Mouse (Mus musculus) brain, embryonic 18.5 days (tissue): ENCODE data around the gene Spata31d1a.

Source experiments
- DNase-seq: peaks from one replicate; pipeline ENCODE4 v3.0.0-alpha.2; 2012; ENCODE audit warnings: low read depth, low spot score

Spata31d1a gene

DNA sequence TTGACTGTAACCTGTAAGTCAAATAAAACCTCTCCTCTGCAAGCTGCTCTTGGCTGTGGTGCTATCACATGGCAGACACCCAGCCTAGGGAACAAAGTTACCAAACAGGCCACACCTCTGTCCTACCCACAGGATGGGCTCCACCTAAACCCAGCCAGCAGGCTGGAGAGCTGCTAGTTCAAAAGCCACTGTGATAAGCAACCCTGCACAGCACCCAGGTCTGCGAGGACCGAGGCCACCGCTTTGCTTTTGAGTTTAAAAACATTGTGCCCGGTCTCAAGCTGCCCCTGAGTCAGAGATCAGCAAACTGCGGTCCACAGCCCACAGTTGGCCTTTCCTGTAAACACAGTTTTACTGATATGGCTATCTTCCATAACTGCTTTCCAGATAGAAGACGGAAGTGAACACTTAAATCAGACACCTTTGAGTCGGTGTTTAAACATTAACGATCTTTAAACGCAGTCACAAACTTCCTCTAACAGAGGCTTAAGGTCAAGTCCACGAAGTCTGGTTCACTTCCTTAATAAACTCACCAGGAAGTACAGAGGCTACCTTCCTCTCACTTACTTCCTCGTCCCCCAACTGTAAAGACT is 41.5 kb downstream of the Spata31d1a start:
- DNase-seq, result no peak

DNA sequence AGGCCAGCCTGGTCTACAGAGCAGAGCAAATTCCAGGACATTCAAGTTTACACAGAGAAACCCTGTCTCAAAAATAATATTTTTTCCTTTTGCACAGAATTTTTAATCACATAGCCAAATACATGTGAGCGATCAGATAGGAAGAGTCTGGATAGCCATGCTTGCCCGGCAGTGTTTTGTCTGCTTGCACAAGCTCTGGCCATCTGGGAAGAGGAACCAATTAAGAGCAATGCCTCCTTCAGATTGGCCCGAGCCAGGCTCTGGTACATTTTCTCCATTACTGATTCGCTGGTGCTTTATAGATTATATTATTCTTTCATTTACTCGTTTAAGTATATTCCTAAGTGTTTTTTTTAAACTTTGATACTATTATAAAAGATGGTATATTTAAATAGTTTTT is 42.4 kb downstream of the Spata31d1a start:
- no peak for DNase-seq

DNA sequence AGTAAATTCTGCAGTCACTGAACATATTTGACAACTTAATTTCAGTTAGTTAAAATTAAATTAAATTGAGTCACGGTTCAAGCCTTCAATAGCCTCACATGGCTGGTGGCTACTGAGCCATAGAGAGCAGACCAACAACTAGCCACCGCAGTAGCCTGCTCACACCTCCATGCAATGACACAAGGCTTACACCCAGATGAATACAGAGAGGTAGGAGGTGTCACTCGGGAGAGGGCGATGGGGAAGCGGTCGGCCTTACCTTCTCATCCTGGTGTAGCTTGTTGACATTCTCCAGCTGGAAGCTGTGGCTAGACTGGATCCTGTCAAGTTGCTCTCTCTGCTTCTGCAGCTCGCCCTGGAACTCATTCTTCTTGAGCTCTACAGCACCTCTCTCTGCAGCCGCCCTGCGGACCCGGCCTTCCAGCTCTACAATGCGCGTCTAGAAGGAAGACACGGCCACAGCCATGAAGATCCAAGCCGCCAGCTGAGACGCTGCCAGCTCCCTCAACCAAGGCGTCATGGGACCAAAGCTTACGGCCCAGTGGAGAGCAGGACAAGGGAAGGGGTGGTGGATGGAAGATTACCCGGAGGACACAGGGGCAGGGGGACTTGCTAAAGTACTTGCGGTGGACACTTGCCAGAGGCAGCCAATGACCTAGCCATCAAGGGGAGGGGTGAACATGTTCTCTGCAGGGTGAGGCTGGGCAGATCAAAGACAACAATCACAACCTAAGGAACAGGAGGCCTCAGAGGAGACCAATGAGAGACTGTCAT is 46.0 kb downstream of the Spata31d1a start:
- DNase-seq, result no peak

DNA sequence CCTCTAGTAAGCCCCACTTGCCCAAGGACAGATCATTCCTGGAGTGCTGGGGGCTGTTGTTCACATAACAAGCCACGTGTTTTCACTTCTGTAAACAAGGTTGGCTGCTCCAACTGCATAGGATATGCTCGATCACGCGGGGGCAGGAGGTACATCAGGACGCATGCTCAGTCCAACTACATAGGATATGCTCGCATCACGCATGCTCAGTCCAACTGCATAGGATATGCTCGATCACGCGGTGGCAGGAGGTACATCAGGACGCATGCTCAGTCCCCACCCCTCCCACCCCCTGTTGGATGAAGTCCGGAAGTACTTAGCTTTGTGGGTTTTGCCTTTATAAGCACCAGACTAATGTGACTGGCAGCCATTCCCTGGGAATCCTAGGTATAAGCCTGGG is 48.2 kb downstream of the Spata31d1a start:
- no peak for DNase-seq

DNA sequence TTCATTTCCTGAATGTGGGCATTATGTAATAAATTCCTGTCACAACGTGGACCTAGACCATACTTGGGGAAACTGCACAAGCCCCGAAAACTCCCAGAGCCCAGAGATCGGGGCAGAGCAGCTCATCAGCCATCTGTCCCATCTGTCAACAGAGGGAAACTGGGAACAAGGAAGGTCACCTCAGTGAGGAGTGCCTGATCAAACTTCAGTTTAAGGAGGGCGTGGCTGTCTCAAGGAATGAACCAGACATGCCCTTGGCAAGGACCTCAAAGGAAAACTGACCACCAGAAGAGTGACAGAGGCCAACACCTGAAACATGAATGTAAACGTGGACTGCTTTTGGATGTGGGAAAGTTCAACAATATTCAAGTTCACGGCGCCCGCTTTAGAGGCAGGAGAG is 48.7 kb downstream of the Spata31d1a start:
- DNase-seq, result no peak

DNA sequence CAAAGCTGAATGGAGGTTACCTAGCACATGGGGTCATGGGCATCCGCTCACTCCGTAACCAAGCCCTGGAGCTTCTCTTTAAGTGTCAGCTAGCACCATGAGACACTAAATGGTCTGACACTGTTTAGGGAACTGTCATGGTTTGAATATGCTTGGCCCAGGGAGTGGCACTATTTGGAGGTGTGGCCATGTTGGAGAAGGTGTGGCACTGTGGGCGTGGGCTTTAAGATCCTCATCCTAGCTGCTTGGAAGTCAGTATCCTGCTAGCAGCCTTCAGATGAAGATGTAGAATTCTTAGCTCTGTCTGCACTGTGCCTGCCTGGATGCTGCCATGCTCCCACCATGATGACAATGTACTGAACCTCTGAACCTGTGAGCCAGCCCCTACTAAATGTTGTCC is 49.8 kb downstream of the Spata31d1a start:
- DNase-seq, result no peak

DNA sequence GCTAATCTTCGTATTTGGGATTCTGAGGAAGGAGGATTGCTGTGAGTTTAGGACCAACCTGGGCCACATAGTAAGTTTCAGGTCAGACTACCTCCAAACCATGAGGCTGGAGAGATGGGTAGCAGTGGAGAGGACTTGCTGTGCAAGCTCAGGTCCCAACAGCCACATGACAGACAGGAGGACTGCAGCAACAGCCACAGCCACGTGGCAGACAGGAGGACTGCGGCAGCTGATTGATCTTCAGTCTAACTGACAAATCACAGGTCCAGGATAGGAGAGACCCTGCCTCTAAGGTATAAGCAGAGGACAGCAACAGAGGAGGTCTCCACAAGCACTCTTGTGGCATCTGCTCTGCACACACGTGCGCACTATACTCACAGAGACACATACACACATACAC is 52.3 kb downstream of the Spata31d1a start:
- DNase-seq, result no peak

DNA sequence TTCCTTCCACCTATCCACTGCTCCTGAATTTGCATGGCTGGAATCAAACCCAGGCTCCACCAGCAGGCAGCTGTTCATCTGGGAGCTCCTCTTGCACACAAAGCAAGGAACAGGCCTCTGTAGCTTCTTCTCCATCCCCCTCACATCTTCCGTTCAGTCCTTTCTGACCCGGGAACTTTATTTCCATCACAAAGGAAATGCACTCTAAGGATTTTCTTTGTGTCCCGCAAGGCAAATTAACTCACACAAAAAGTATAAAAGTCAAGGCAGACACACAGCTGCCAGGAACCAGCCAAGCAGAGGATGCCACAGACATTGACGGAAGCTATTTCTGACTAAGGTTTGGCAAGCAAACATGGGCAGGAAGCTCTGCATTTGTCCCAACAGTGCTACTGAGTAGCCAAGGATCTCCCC is 53.1 kb downstream of the Spata31d1a start:
- DNase-seq, result no peak

DNA sequence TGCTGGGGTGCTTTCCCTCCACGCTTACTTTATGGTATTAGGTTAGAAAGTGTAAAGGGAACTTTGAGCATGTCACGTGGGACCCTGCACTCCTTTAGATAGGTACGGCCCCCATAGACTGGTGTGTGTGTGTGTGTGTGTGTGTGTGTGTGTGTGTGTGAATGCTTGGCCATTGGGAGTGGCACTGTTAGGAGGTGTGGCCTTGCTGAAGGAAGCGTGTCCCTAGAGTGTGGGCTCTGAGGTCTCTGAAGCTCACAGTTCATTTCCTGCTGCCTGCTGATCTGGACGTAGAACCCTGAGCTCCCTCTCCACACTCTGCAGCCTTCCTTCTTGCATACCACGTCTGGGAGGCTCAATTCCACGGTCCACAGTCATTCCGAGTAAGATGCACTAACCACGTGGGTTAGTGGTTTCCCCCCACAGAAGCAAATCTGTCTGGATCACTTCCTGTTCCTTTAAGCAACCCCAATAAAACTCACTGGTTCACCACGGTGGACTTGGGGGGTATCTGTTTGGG is 53.8 kb downstream of the Spata31d1a start:
- no peak for DNase-seq

DNA sequence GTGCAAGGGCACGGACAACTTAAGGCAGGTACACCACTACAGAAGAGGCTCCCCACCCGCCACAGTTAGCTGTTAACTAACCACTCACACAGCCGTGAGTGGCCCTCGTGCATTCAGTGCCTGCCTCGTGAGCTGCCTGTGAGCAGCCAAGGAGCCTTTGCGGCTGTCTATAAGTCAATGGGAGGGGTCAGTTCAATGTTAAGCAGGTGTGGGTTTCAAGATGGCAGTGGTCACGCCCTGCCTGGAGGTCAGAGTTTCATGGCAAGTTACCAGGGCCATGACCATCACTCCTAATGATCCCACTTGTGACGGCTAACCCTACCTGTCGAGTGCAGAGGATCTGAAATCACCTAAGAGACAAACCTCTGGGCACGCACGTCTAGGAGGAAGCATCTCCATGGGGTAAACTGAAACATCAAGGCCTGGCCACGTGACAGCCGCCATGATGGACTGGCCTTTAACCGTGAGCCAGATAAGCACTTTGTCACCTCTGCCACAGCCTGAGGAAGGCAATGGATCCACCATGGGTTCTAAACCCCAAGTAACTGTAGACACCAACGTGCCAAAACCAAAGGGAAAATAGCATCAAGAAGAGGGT is 54.3 kb downstream of the Spata31d1a start:
- no peak for DNase-seq

DNA sequence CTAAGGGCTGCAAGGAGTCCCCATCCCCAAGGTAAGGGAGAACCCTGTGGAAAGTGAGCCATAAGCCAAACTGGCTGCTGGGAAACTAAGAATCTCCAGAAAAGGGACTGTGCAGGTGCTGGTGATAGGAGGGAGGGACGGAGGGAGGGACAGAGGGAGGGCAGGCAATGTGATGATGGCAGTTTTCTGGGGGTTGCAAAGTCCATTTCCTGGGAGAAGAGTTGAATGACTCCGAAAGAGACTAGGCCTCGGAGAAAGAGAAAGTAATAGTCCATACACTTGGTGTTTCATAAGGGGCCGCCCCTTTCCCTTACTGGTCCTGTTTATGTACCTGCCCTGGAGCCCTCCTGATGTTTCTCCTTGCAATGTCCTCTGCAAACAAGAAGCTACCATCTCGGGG is 55.7 kb downstream of the Spata31d1a start:
- no peak for DNase-seq

DNA sequence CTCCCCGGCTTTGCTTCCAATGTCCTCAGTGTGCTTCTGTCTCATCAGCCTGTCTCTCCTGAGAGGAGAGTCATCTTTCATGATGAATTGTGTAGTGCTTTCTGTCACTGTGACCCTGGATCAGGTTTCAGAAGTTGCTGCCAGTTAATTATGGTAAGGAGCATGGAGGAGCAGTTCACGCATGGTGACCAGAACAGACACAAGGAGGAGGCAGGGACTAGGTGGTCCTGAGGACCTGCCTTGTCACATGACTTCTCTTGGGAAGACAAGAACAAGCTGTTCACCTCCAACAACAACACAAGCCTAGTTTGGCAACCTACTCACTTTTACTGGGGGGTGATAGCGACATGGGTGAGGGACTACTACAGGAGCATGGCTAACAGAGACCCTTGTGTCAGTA is 57.0 kb downstream of the Spata31d1a start:
- no peak for DNase-seq

DNA sequence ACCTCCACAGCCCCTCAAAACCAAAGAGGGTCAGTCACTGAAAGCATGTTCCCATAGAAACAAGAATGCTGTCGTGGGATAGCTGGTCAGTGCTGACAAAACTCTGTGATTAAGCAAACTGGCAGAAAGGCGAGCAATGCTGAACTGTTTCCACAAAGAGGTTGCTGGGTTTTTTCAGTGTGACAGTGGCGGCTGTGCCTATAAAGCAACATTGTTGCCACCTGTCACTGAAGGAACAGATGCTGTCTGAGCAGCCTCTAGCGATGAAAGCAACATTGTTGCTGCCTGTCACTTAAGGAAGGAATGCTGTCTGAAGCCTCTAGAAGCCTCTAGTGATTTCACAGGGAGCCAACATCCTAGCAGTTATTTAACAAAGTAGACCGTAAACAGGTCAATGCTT is 57.5 kb downstream of the Spata31d1a start:
- no peak for DNase-seq
